Mouse (Mus musculus) small intestine, adult 2 months (tissue): ENCODE measurements around the gene Egfem1.

ENCODE experiments used
- CTCF ChIP-seq: fragments of 200-500 bp; IDR thresholded peaks from 2 replicates; pipeline ENCODE4 v1.5.1; 2012; ENCODE audit warnings: low read depth, mild to moderate bottlenecking, control low read depth, inconsistent platforms, low read length, moderate library complexity, mixed read lengths; ENCODE audit not compliant: insufficient replicate concordance, insufficient read length; ENCODE audit errors: extremely low read depth
- POLR2A ChIP-seq: fragments of 200-500 bp; IDR thresholded peaks from 2 replicates; pipeline ENCODE4 v1.6.1; 2012; ENCODE audit warnings: low read depth, mild to moderate bottlenecking, control low read depth, inconsistent platforms, low read length, moderate library complexity

GRCm38 (mm10) chr3:29046281-29046680, 35.5 kb upstream of the Egfem1 start:
- TF ChIP-seq CTCF (no peak), POLR2A (no peak)
